Mouse (Mus musculus) kidney, adult 2 months (tissue): ENCODE results near the gene Mbd3.

Experiments
- CTCF ChIP-seq: fragments of 200-500 bp; conservative IDR thresholded peaks from 2 replicates; pipeline ENCODE4 v1.5.1; 2011; ENCODE audit warnings: low read depth, mild to moderate bottlenecking, control low read depth, low read length, moderate library complexity, mixed read lengths; ENCODE audit not compliant: insufficient read depth, insufficient read length
- POLR2A ChIP-seq: fragments of 200-500 bp; IDR thresholded peaks from one replicate; pipeline ENCODE4 v1.6.1; 2011; ENCODE audit warnings: low read depth, low read length, control low read depth

DNA sequence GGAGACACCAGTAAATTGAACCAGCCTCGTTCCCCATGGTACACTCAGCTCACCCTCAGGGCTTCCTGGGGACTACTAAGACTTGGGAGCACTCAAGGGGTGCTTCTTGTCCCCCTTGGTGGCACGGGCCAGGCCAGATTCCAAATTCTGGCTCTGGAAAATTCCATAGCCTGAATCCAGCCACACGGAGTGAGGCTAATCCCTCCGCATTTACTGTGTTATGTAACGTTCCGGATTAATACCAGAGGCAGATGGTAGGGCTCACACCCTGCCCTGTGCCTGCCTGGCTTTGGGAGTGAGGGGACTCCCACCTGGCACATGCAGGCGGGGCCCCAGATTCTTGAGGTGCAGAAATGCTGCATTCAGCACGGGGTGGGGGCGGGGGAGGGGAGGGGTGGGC lies 43.9 kb downstream of the Mbd3 start:
- TF ChIP-seq CTCF (no peak), POLR2A (no peak)
